Mouse (Mus musculus) neutrophil, adult 5-6 weeks (primary cell): ENCODE data around the gene Ccdc87. TPM values are rescaled to one million over a fixed set of nuclear protein-coding genes. Genes with fewer than 3 reads are reported as not detected.
"Not testable (repeated sequence)": the region's sequence is repeated elsewhere in the genome, so short reads cannot be mapped to it uniquely, and the experiment has no call there.

Experiments
- ATAC-seq: fragments of 151-379, 151-347 bp; 2 replicates; pipeline ENCODE4 v1.8.0; 2017; ENCODE audit warnings: mild to moderate bottlenecking, moderate TSS enrichment; ENCODE audit not compliant: insufficient number of reproducible peaks, poor library complexity, low FRiP score, severe bottlenecking; ENCODE audit errors: extremely low read depth
- total RNA-seq: library from RNA; stranded (forward); fragments of 200-1000 nt; gene quantifications from 2 replicates; pipeline ENCODE4 v1.2.3, GENCODE M21; 2017

Gene Ccdc87
- total RNA-seq, result not detected in 2 replicates

- ATAC-seq, result peak; percentile 95
Observed at GRCm38 (mm10) chr19:4839149-4839548, at the start of gene Ccdc87, which contains the start of gene Ccs. Ccdc87 (plus strand) TSS chr19:4839366. Ccs (minus strand) TSS chr19:4839332.

- no peak for ATAC-seq
Observed at GRCm38 (mm10) chr19:4793281-4793830, 45.8 kb upstream of the Ccdc87 start.

- peak; percentile 99 for ATAC-seq
Observed at GRCm38 (mm10) chr19:4793831-4794422, 45.2 kb upstream of the Ccdc87 start, which contains the start of gene Rbm4. Rbm4 (minus strand) TSS chr19:4793901.

- ATAC-seq, result no peak
Observed at GRCm38 (mm10) chr19:4795929-4796328, 43.2 kb upstream of the Ccdc87 start.

- ATAC-seq, result no peak
Observed at GRCm38 (mm10) chr19:4797846-4798245, 41.3 kb upstream of the Ccdc87 start.

- no peak for ATAC-seq
Observed at GRCm38 (mm10) chr19:4799083-4799482, 40.1 kb upstream of the Ccdc87 start.

- no peak for ATAC-seq
Observed at GRCm38 (mm10) chr19:4802691-4803091, 36.5 kb upstream of the Ccdc87 start.

GRCm38 (mm10) chr19:4803283-4803682 is 35.9 kb upstream of the Ccdc87 start:
- ATAC-seq, result no peak

- no peak for ATAC-seq
Observed at GRCm38 (mm10) chr19:4810309-4810708, 28.9 kb upstream of the Ccdc87 start.

GRCm38 (mm10) chr19:4810746-4811062 is 28.5 kb upstream of the Ccdc87 start:
- no peak for ATAC-seq

GRCm38 (mm10) chr19:4811063-4811908 is 27.9 kb upstream of the Ccdc87 start, which contains the start of the genes Gm21992 and Rbm14:
Gm21992 (minus strand) TSS chr19:4811612.
Rbm14 (minus strand) TSS chr19:4811634.
- ATAC-seq, result peak; percentile 99

GRCm38 (mm10) chr19:4811909-4812242 is 27.3 kb upstream of the Ccdc87 start:
- no peak for ATAC-seq

GRCm38 (mm10) chr19:4812334-4812949 is 26.7 kb upstream of the Ccdc87 start:
- ATAC-seq, result not testable (repeated sequence)

GRCm38 (mm10) chr19:4813015-4813414 is 26.2 kb upstream of the Ccdc87 start:
- ATAC-seq, result no peak

- no peak for ATAC-seq
Observed at GRCm38 (mm10) chr19:4817182-4817835, 21.9 kb upstream of the Ccdc87 start.

- ATAC-seq, result no peak
Observed at GRCm38 (mm10) chr19:4820678-4821303, 18.4 kb upstream of the Ccdc87 start.

- ATAC-seq, result no peak
Observed at GRCm38 (mm10) chr19:4828444-4829114, 10.6 kb upstream of the Ccdc87 start.

GRCm38 (mm10) chr19:4829156-4829555 is 10.0 kb upstream of the Ccdc87 start:
- ATAC-seq, result no peak
